Mouse (Mus musculus) lung, adult 2 months (tissue): Measurements from ENCODE around the gene Pld4. TPM values are rescaled to one million over a fixed set of nuclear protein-coding genes. Genes with fewer than 3 reads are reported as not detected.

ENCODE experiments used
- DNase-seq: peaks from one replicate; pipeline ENCODE4 v3.0.0; 2022
- H3K4me1 ChIP-seq: fragments of 200-500 bp; 2 replicates; pipeline ENCODE4 v1.6.1; 2011; ENCODE audit warnings: low read length; ENCODE audit not compliant: control insufficient read depth, insufficient read depth
- H3K4me3 ChIP-seq: fragments of 200-500 bp; replicated peaks from 2 replicates; pipeline ENCODE3; 2011; ENCODE audit warnings: low read depth, mild to moderate bottlenecking, control low read depth, low read length; ENCODE audit errors: extremely low read depth
- CTCF ChIP-seq: fragments of 200-500 bp; IDR thresholded peaks from 2 replicates; pipeline ENCODE4 v1.5.1; 2011; ENCODE audit warnings: mild to moderate bottlenecking, low read length, control low read depth; ENCODE audit not compliant: insufficient read depth
- POLR2A ChIP-seq: fragments of 200-500 bp; IDR thresholded peaks from 2 replicates; pipeline ENCODE4 v1.6.1; 2011; ENCODE audit warnings: low read depth, mild to moderate bottlenecking, control low read depth, low read length, borderline replicate concordance; ENCODE audit errors: extremely low read depth
- WGBS: fragments of 180-500 bp; shearing (Covaris S2); methylation state at CpG from one replicate; pipeline ENCODE4 v1.1.7; 2018; 5-methylcytosine and 5-hydroxymethylcytosine counted together
- polyA plus RNA-seq: library from polyadenylated mRNA; depleted of rRNA; stranded (reverse); fragments of >200 nt; gene quantifications from 2 replicates; pipeline ENCODE4 v1.2.3, GENCODE M21; 2012

Pld4 gene
- polyA plus RNA-seq, 1 experiment: 90.1 TPM

DNA sequence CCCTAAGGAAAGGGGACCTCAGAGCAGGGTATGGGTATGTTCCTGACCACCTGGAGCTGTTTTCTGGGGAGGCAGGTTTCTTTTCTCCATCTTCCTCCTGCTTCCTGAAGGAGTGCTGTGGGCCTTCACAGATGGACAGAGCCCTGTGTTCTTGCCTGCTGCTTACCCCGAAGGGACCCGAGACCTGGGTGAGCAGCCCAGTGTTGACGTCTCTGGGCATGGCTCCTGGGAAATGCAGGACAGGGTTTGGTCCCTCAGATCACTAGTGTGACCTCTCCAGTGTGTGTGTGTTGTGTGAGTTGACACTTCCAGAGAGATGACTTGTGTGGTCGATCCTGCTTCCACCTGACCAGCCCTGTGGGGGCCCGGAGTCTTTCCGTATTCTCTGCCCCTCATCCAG lies 37.0 kb upstream of the Pld4 start:
- H3K4me1 ChIP-seq: peaks cover 3% of the 10 kb centered on the region
- no peak for DNase-seq
- TF ChIP-seq POLR2A (no peak), CTCF (no peak)
- H3K4me3 ChIP-seq: no peak overlapping the region
- WGBS: 79% methylated on average over 6 of the region's 6 CpGs

DNA sequence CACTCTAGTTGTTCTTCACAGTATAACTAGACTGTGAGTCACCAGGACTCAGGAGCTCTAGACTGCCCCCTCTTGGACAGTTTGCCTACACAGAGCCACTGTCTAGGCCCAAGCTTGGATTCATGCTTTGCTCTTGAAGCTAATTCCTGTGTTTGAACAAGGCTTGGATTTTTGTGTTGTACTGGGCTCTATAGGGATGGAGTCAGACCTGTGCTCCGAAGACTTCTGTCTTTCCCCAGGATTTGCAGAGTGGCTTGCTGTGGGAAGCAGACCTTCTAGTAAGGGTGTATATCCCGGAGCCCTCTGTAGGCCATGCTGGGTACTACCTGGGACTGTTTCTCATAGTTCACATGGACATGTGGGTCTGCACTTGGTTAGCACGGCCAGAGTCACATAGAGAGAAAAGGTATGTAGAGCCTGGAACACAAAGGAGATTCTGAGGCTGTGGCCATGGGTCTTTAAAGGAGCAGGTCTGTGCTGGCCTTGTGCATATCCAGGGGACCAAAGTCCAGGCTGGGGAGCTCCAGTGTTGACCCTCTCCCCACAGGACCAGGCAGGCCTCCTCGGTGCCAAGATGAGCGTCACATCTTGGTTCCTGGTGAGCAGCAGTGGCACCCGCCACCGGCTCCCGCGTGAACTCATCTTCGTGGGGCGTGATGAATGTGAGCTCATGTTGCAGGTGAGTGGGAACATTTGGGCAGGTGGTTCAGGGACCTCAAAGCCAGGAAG lies 36.2 kb upstream of the Pld4 start:
- H3K4me3 ChIP-seq: no peak overlapping the region
- H3K4me1 ChIP-seq: peaks cover 3% of the 10 kb centered on the region
- peak; percentile 42 for TF ChIP-seq CTCF
- no peak for TF ChIP-seq POLR2A
- DNase-seq: peak; percentile 74
- 71% methylated on average over 11 of the region's 11 CpGs for WGBS

DNA sequence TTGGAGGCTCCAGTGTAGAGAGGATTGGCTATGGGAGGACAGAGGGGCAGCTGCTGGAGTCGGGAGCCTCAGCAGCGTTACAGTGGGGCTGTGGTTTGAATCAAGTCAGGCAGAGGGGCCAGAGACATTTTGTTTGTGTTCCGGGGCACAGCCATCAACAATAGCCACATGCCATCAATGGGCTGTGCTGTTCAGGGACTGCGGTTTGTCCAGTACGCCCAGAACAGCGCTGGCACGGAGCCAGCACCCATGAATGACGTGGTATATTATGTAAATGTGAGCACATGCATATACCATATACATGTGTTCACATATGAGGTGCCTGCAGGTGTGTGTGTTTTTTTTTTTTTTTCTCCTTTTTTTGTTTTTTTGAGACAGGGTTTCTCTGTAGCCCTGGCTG lies 32.7 kb upstream of the Pld4 start:
- Histone ChIP-seq H3K4me1 (peaks cover under 1% of the 10 kb centered on the region; the same call in 1 of the 2 replicates), H3K4me3 (no peak overlapping the region)
- no peak for DNase-seq
- 62% methylated on average over 8 of the region's 8 CpGs for WGBS
- TF ChIP-seq CTCF (no peak), POLR2A (no peak)

DNA sequence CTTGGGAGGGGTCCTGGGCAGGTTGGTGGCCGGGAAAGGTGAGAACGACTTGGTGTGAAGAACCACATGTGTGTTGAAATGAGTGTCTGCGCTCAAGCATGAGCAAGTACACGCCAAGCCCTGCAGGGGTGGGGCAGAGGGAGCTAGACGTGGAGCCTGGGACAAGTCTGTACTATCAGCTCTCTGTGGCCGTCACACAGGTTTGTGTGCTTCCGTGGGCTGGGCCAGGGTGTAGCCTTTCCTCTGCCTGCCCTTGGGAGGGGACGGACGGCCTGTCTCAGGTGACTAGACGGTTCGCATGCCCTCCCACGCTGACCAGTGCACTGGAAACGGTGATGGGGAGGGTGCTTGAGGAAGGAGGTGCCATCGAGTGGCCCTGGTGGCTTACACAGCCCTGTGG lies 29.6 kb upstream of the Pld4 start:
- WGBS: 68% methylated on average over 14 of the region's 14 CpGs
- H3K4me3 ChIP-seq: no peak overlapping the region
- no peaks in the 10 kb centered on the region for H3K4me1 ChIP-seq
- DNase-seq: no peak
- TF ChIP-seq POLR2A (no peak), CTCF (no peak)

DNA sequence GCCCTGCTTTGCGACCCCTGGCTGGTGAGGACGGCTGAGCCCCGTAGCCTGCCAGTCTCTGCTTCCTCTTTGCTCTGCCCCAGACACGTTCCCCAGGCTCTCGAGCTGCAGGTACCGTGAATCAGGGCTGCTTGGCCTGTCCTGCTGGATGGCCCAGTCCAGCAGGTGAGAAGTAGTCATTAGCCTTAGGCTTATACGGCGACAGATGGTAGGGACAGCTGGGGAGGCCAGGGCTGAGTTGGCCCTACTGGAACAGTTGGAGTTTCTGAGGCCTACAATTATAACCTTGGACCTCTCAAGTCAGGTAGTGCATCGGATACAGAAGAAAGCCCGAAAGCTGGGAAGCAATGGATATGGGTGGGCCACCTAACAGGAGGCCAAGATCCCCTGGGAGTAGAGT lies 27.9 kb upstream of the Pld4 start:
- no peak for DNase-seq
- no peak for TF ChIP-seq POLR2A
- TF ChIP-seq CTCF: no peak
- no peaks in the 10 kb centered on the region for H3K4me1 ChIP-seq
- 85% methylated on average over 10 of the region's 10 CpGs for WGBS
- H3K4me3 ChIP-seq: no peak overlapping the region

DNA sequence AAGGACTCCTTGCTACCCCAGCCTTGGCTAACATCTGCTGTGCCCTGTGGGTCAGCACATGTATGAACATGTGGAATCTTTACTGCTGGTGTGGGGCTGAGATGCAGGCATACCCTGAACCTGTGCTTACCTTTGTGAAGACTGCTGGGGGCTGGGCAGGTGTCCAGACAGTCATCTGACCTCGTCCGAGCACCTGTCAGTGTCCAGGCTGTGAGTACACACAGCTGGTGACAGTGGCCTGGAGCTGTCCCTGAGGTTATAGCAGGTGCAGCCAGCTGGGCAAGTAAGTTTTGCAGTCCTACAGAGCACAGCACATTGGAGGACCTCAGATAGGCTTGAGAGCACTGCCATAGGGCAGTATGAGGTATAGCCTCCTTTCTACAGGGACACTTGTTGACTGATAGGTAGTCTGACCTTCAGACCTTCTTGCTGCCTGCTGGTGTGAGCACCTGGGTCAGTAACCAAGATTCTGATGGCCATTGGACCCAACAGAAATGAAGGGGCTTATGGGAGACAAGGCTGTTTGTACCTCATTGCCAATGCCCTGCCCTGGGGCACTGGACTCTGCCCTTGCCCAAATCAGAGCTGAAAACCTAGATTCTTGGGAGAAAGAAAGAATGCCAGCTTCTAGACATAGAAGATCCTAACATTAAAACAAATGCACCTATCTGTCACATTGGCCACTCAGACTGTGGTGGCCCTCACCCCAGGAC lies 26.2 kb upstream of the Pld4 start:
- no peak for DNase-seq
- Histone ChIP-seq H3K4me1 (no peaks in the 10 kb centered on the region), H3K4me3 (no peak overlapping the region)
- no peak for TF ChIP-seq CTCF
- TF ChIP-seq POLR2A: no peak
- WGBS: 72% methylated on average over 2 of the region's 2 CpGs

DNA sequence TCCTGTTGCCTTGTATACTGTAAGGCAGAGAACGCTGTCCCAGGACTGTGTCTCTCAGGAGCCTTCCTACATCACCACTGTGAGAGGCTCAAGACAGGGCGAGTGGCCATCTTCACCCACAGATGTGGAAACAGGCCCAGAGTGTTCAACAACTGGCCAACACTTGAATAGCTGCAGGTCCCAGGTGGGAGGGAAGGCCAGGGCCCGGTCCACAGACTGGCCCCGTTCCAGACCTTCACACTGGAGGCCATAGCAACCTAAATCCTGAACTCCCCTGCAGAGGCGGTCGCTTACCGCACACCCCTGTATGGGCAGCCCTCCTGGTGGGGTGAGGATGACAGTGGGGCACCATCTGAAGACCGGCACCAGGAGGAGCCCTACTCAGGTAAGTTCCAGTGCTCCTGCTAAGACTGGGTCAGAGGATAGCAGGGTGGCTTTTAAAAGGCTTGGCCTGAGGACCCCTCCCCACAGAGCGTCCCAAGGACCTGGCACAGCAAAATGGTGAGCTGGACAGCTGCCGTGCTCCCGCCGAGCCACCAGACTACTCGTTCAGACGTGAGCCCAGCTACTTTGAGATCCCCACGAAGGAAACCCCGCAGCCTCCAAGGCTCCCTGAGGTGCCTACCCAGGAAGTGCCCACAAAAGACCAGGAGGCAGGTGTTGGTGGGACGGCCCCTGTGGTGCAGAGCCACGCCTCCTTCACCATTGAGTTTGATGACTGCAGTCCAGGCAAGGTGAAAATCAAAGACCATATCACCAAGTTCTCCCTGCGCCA lies 25.4 kb upstream of the Pld4 start:
- DNase-seq: no peak
- 88% methylated on average over 19 of the region's 19 CpGs for WGBS
- no peak for TF ChIP-seq POLR2A
- Histone ChIP-seq H3K4me1 (no peaks in the 10 kb centered on the region), H3K4me3 (no peak overlapping the region)

DNA sequence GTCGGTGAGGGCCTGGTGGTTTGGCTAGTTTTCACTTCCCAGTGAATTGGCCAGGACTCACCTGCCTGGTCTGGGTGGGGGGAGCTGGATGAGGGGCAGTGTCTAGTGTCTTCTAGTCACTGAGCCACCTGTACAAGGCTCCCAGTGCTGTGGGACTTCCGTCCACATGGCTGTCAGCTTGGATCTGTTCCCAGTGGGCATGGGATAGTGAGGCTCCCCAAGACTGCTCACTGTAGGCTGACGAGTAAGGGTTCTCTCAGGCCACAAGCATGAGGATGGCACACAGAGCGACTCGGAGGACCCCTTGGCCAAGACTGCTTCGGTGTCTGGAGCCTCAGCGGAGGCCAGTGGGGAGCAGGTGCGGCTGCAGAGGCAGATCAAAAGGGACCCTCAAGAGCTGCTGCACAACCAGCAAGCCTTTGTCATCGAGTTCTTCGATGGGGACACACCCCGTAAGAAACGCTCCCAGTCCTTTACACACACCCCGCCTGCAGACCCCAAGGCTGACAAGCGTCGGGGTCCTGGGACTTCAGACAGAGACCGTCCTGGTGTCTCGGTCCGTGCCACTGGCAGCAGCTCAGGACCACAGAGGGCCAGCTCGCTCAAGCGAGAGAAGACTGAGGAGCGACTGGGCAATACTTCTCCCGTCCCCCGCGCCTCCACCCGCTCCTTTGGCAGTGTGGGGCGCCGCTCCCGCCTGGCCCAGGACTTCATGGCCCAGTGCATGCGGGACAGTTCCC lies 24.4 kb upstream of the Pld4 start:
- no peak for DNase-seq
- Histone ChIP-seq H3K4me3 (no peak overlapping the region), H3K4me1 (no peaks in the 10 kb centered on the region)
- TF ChIP-seq POLR2A: no peak
- TF ChIP-seq CTCF: no peak
- 86% methylated on average over 29 of the region's 29 CpGs for WGBS

DNA sequence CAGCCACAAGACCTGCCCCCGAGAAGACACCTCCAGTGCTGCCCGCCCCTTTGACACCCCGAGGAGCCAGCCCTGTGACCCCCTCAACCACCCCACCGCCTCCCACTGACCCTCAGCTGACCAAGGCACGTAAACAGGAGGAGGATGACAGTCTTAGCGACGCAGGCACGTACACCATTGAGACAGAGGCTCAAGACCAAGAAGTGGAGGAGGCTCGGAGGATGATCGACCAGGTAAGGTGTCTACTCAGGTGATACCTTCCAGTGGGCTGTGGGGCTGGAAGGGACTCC lies 23.9 kb upstream of the Pld4 start:
- H3K4me1 ChIP-seq: no peaks in the 10 kb centered on the region
- no peak for TF ChIP-seq CTCF
- TF ChIP-seq POLR2A: no peak

More for the DNA sequence above, 23.9 kb upstream of the Pld4 start:
- no peak overlapping the region for H3K4me3 ChIP-seq
- no peak for DNase-seq
- 90% methylated on average over 10 of the region's 10 CpGs for WGBS
